Mouse (Mus musculus) lung, adult 2 months (tissue): ENCODE results near the gene Ing3.

Experiments
- CTCF ChIP-seq: fragments of 200-500 bp; IDR thresholded peaks from 2 replicates; pipeline ENCODE4 v1.5.1; 2011; ENCODE audit warnings: mild to moderate bottlenecking, low read length, control low read depth; ENCODE audit not compliant: insufficient read depth
- POLR2A ChIP-seq: fragments of 200-500 bp; IDR thresholded peaks from 2 replicates; pipeline ENCODE4 v1.6.1; 2011; ENCODE audit warnings: low read depth, mild to moderate bottlenecking, control low read depth, low read length, borderline replicate concordance; ENCODE audit errors: extremely low read depth

- TF ChIP-seq CTCF, result no peak
- no peak for TF ChIP-seq POLR2A
Measured at GRCm38 (mm10) chr6:22018768-22019445, 69.5 kb downstream of the Ing3 start.
